Mouse (Mus musculus): Measurements from ENCODE around the gene Ttf1. TPM values are rescaled to one million over a fixed set of nuclear protein-coding genes. Genes with fewer than 3 reads are reported as not detected.

The Ttf1 gene
- polyA plus RNA-seq, 2 experiments, result 3.6 to 4.5 TPM

DNA sequence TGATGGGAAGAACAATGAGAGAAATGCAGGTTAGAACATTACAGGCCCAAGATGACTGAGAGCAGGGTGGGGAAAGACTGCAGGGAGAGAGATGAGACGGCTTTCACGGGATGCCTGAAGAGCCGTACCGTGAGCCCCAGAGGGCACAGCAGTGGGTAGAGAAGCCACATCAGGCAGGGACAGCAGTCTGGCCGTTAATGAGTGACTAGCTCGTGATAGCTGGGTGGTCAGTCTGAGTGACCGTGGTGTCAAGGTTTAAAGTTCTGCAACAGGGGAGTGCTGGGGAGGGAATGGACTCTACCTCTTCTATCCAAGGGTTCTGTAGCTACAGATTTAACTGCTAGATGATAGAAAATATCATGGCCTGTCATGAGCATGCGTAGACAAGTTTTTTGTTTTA lies 24.4 kb upstream of the Ttf1 start:
- no peak overlapping the region for H3K4me3 ChIP-seq (ENCODE audit: insufficient read depth in 1 of 2, low read depth in 2 of 2, low read length in 2 of 2)
- DNase-seq (ENCODE audit: low read depth in 3 of 3, low spot score in 3 of 3), result no peak
- ATAC-seq (ENCODE audit: insufficient read depth), result peak; percentile 76
- H3K9ac ChIP-seq (replicated peaks), result no peak overlapping the region
- no peak overlapping the region for H3K4me2 ChIP-seq (ENCODE audit: low read depth)
- 60% methylated on average over 8 of the region's 8 CpGs for WGBS (ENCODE audit: insufficient replicate concordance)
- no peaks in the 10 kb centered on the region for H3K36me3 ChIP-seq (replicated peaks; ENCODE audit: control insufficient read depth, insufficient read depth, low read depth)
- H3K27ac ChIP-seq, result no peak overlapping the region
- TF ChIP-seq EP300 (IDR thresholded peaks at IDR 0.05; ENCODE audit: low read depth) (no peak), CTCF (IDR thresholded peaks at IDR 0.05; ENCODE audit: low read depth) (no peak)
- H3K27me3 ChIP-seq (ENCODE audit: control insufficient read depth, insufficient read depth, low read length), result peaks cover 5% of the 10 kb centered on the region
- peaks cover 0 to 10% of the 10 kb centered on the region in 2 experiments; a peak in 1 of 4 replicates for H3K4me1 ChIP-seq (replicated peaks; ENCODE audit: control insufficient read depth in 2 of 2, insufficient read depth in 2 of 2, low read length in 1 of 2)
- no peaks in the 10 kb centered on the region for H3K9me3 ChIP-seq (ENCODE audit: control insufficient read depth, low read length)

DNA sequence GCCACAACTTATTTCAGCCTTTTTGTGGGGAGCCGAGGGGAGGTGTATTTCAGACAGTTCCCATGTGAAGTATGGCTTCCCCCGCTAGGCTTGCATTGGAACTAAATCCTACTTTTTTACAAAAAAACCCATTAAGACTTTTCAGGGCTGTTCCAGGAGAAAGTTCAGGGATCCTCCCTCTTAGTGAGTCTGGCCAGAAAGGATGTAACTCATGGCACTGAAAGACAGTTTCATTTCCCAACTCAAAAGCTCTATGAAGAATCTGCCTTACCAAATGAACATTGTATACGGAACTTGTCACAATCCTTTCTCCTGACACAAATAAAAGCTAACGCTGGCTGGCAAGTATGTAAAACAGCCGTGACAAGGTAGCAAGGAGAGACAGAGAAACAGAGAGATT lies 20.3 kb upstream of the Ttf1 start:
- Histone ChIP-seq H3K9ac (replicated peaks) (no peak overlapping the region), H3K4me2 (ENCODE audit: low read depth) (no peak overlapping the region), H3K4me1 (replicated peaks; ENCODE audit: control insufficient read depth in 2 of 2, insufficient read depth in 2 of 2, low read length in 1 of 2) (peaks cover 0 to 5% of the 10 kb centered on the region in 2 experiments; a peak in 1 of 4 replicates), H3K27me3 (ENCODE audit: control insufficient read depth, insufficient read depth, low read length) (peaks cover 16% of the 10 kb centered on the region), H3K36me3 (replicated peaks; ENCODE audit: control insufficient read depth, insufficient read depth, low read depth) (no peaks in the 10 kb centered on the region), H3K4me3 (ENCODE audit: insufficient read depth in 1 of 2, low read depth in 2 of 2, low read length in 2 of 2) (no peak overlapping the region), H3K27ac (no peak overlapping the region), H3K9me3 (ENCODE audit: control insufficient read depth, low read length) (no peaks in the 10 kb centered on the region)
- 29% methylated on average over 5 of the region's 5 CpGs for WGBS (ENCODE audit: insufficient replicate concordance)
- TF ChIP-seq EP300 (IDR thresholded peaks at IDR 0.05; ENCODE audit: low read depth) (no peak), CTCF (IDR thresholded peaks at IDR 0.05; ENCODE audit: low read depth) (no peak)
- no peak for ATAC-seq (ENCODE audit: insufficient read depth)
- no peak for DNase-seq (ENCODE audit: low read depth in 3 of 3, low spot score in 3 of 3)

DNA sequence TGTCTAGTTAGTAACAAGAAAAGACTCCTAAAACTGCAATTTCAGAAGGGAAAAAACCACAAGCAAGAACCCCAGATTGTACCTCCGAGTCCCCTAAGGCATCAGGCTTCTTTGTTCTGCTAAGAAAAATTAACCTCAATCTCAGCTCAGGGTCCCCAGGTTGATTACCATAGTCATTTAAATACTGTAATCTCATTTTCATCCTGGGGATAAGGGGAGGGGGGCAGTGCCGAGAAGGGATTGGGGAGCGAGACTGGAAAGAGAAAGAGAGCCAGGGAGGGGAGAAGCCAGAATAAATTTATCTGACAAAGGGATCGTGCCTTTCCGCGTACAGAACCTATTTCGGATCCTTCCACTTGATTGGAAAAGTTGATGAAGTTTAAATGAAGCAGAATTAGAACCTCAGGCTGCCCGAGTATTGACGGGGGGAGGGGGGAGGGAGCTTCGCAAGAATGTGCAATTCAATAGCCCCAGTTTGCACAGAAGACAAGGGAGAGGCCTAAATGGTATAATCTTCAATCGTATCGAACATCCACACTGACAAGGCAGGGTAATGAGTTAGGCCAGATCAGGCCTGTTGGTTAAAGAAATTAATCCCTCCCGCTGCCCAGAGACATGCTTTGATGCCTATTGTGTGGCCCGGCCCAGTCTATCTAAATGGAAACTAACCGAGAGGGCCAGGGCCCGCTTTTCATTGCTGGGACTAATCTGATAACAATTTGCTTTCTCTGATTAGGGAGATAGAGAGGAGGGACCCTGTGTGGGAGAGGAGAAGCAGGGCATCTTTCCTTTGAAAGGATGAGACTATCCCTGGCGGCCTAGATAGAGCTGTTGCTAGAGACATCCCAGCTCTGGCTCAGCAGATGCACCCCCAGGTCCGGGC lies 19.2 kb upstream of the Ttf1 start:
- Histone ChIP-seq H3K4me3 (ENCODE audit: insufficient read depth in 1 of 2, low read depth in 2 of 2, low read length in 2 of 2) (no peak overlapping the region), H3K4me1 (replicated peaks; ENCODE audit: control insufficient read depth in 2 of 2, insufficient read depth in 2 of 2, low read length in 1 of 2) (peaks cover 0 to 5% of the 10 kb centered on the region in 2 experiments; a peak in 1 of 4 replicates), H3K27ac (no peak overlapping the region), H3K9ac (replicated peaks) (no peak overlapping the region), H3K27me3 (ENCODE audit: control insufficient read depth, insufficient read depth, low read length) (peaks cover 16% of the 10 kb centered on the region), H3K36me3 (replicated peaks; ENCODE audit: control insufficient read depth, insufficient read depth, low read depth) (no peaks in the 10 kb centered on the region), H3K4me2 (ENCODE audit: low read depth) (no peak overlapping the region), H3K9me3 (ENCODE audit: control insufficient read depth, low read length) (no peaks in the 10 kb centered on the region)
- WGBS (ENCODE audit: insufficient replicate concordance), result 21% methylated on average over 18 of the region's 18 CpGs
- DNase-seq (ENCODE audit: low read depth in 3 of 3, low spot score in 3 of 3) (no peak), ATAC-seq (ENCODE audit: insufficient read depth) (no peak)
- TF ChIP-seq EP300 (IDR thresholded peaks at IDR 0.05; ENCODE audit: low read depth) (no peak), CTCF (IDR thresholded peaks at IDR 0.05; ENCODE audit: low read depth) (no peak)

DNA sequence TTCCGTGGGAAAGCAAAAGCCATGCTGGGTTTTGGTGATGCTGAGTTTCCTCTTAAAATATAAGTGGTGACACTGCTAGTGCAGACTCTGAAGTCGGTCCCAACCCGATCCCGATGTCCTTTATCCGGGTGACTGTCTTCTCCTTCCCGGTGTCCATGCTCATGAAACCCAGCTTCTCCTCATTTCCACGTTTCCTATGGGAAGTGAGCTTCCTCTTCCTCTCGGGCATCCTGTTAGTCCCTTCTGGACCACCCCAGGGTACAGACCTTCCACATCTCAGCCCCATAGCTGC lies 18.6 kb upstream of the Ttf1 start:
- no peak overlapping the region for H3K27ac ChIP-seq
- H3K9me3 ChIP-seq (ENCODE audit: control insufficient read depth, low read length), result no peaks in the 10 kb centered on the region
- H3K27me3 ChIP-seq (ENCODE audit: control insufficient read depth, insufficient read depth, low read length), result peaks cover 16% of the 10 kb centered on the region
- no peak overlapping the region for H3K4me3 ChIP-seq (ENCODE audit: insufficient read depth in 1 of 2, low read depth in 2 of 2, low read length in 2 of 2)
- ATAC-seq (ENCODE audit: insufficient read depth) (no peak), DNase-seq (ENCODE audit: low read depth in 3 of 3, low spot score in 3 of 3) (no peak)
- peaks cover 0 to 2% of the 10 kb centered on the region in 2 experiments; a peak in 1 of 4 replicates for H3K4me1 ChIP-seq (replicated peaks; ENCODE audit: control insufficient read depth in 2 of 2, insufficient read depth in 2 of 2, low read length in 1 of 2)
- TF ChIP-seq CTCF (IDR thresholded peaks at IDR 0.05; ENCODE audit: low read depth) (no peak), EP300 (IDR thresholded peaks at IDR 0.05; ENCODE audit: low read depth) (no peak)
- 22% methylated on average over 8 of the region's 8 CpGs for WGBS (ENCODE audit: insufficient replicate concordance)
- no peak overlapping the region for H3K4me2 ChIP-seq (ENCODE audit: low read depth)
- no peaks in the 10 kb centered on the region for H3K36me3 ChIP-seq (replicated peaks; ENCODE audit: control insufficient read depth, insufficient read depth, low read depth)
- H3K9ac ChIP-seq (replicated peaks), result no peak overlapping the region

DNA sequence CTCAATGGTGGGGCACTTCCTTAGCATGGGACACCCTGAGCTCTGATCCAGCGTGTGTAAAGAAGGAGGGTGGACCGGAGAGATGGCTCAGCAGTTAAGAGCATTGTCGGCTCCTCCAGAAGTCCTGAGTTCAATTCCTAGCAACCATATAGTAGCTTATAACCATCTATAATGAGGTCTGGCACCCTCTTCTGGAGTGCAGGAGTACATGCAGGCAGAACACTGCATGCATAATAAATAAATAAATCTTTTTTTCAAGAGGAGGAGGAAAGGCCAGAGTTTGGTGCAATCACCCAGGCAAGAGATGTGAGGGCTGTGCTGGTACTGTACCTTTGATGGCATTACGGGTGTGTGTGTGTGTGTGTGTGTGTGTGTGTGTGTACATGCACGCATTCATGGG lies 17.9 kb upstream of the Ttf1 start:
- Histone ChIP-seq H3K4me1 (replicated peaks; ENCODE audit: control insufficient read depth in 2 of 2, insufficient read depth in 2 of 2, low read length in 1 of 2) (no peaks in the 10 kb centered on the region), H3K4me2 (ENCODE audit: low read depth) (no peak overlapping the region), H3K9me3 (ENCODE audit: control insufficient read depth, low read length) (no peaks in the 10 kb centered on the region), H3K27me3 (ENCODE audit: control insufficient read depth, insufficient read depth, low read length) (peaks cover 16% of the 10 kb centered on the region), H3K4me3 (ENCODE audit: insufficient read depth in 1 of 2, low read depth in 2 of 2, low read length in 2 of 2) (no peak overlapping the region), H3K36me3 (replicated peaks; ENCODE audit: control insufficient read depth, insufficient read depth, low read depth) (no peaks in the 10 kb centered on the region), H3K27ac (no peak overlapping the region), H3K9ac (replicated peaks) (no peak overlapping the region)
- TF ChIP-seq CTCF (IDR thresholded peaks at IDR 0.05; ENCODE audit: low read depth) (no peak), EP300 (IDR thresholded peaks at IDR 0.05; ENCODE audit: low read depth) (no peak)
- no peak for ATAC-seq (ENCODE audit: insufficient read depth)
- 70% methylated on average over 5 of the region's 5 CpGs for WGBS (ENCODE audit: insufficient replicate concordance)
- no peak for DNase-seq (ENCODE audit: low read depth in 3 of 3, low spot score in 3 of 3)
